Mouse (Mus musculus) activated CD4-positive, CD25-positive, alpha-beta regulatory T cell, adult 4 months (primary cell): Measurements from ENCODE around the gene Hoxc12. TPM values are rescaled to one million over a fixed set of nuclear protein-coding genes. Genes with fewer than 3 reads are reported as not detected.

Experiments used
- ATAC-seq: one replicate; pipeline ENCODE4 v1.8.0; 2017
- polyA plus RNA-seq, 2 experiments: library from polyadenylated mRNA; unstranded; fragments of 100-300 nt; shearing (Covaris generic); gene quantifications; one replicate each; pipeline ENCODE4 v1.2.1; 2017

Hoxc12 gene
- polyA plus RNA-seq, 2 experiments from 2014 or later = not detected

- ATAC-seq = no peak
Measured at GRCm38 (mm10) chr15:102965003-102965891, 28.7 kb downstream of the Hoxc12 start.

- peak; percentile 44 for ATAC-seq
Measured at GRCm38 (mm10) chr15:102965892-102966775, 29.6 kb downstream of the Hoxc12 start.

- ATAC-seq = no peak
Measured at GRCm38 (mm10) chr15:102966776-102967311, 30.3 kb downstream of the Hoxc12 start, which contains the start of gene Hoxc10. Gene Hoxc10 (plus strand): TSS chr15:102966796.

DNA sequence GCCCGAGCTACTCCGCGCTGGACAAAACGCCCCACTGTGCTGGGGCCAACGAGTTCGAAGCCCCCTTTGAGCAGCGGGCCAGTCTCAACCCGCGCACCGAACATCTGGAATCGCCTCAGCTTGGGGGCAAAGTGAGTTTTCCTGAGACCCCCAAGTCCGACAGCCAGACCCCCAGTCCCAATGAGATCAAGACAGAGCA lies 30.7 kb downstream of the Hoxc12 start, which contains the start of gene Hoxc5:
TSS of gene Hoxc5 (plus strand) at position 132 of the 199 bp plus-strand sequence.
- ATAC-seq = no peak

- no peak for ATAC-seq
Measured at GRCm38 (mm10) chr15:102967511-102968397, 31.2 kb downstream of the Hoxc12 start.

- ATAC-seq = no peak
Measured at GRCm38 (mm10) chr15:102969296-102969695, 32.7 kb downstream of the Hoxc12 start.

GRCm38 (mm10) chr15:102970740-102971139 lies 34.2 kb downstream of the Hoxc12 start:
- ATAC-seq = no peak

DNA sequence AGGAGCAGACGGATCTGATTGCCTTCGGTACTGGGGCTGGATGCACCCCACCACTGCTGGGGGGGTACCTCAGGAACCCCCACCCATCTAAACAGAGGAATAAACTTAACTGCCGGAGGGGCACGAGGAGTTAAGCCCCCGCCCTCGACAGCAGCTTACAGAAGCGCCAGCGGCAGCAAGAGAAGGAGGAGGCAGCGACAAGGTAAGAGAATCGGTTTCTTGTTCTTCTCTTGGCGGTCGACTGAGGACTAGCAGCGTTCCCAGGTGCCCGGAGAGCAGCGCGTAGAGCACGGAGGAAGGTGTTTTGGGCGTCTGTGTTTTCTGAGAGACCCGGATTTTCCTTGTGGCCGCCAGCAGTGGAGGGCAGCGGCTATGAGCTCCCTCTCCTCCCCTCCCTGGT lies 35.7 kb downstream of the Hoxc12 start:
- no peak for ATAC-seq

- ATAC-seq = no peak
Measured at GRCm38 (mm10) chr15:102972753-102973152, 36.2 kb downstream of the Hoxc12 start.

- ATAC-seq = no peak
Measured at GRCm38 (mm10) chr15:102975034-102975433, 38.5 kb downstream of the Hoxc12 start.

GRCm38 (mm10) chr15:102975688-102976111 lies 39.1 kb downstream of the Hoxc12 start:
- no peak for ATAC-seq

DNA sequence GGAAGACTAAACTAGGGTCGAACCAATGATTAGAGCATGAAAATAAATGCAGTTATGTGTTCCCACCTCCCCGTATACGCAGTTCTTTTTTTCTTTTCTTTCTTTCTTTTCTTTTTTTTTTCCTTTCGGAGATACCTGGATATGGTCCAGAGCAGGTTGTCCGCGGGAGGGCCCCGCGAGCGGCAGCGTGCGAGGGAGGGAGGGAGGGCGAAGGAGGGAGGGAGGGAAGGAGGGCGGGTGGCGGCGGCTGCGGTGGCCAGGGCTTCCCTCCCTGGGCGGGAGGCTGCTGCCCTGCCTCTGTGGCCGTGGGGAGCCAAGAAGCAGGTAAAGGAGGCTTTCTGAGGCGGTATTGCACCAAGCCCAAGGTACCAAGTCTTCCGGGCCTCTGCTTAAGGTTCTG lies 39.6 kb downstream of the Hoxc12 start, which contains the start of gene Hoxc9:
TSS of gene Hoxc9 (plus strand) at position 269 of the 400 bp plus-strand sequence.
- no peak for ATAC-seq

- peak; percentile 49 for ATAC-seq
Measured at GRCm38 (mm10) chr15:102976631-102977422, 40.3 kb downstream of the Hoxc12 start.

GRCm38 (mm10) chr15:102977423-102977974 lies 40.9 kb downstream of the Hoxc12 start:
- ATAC-seq = peak; percentile 17

DNA sequence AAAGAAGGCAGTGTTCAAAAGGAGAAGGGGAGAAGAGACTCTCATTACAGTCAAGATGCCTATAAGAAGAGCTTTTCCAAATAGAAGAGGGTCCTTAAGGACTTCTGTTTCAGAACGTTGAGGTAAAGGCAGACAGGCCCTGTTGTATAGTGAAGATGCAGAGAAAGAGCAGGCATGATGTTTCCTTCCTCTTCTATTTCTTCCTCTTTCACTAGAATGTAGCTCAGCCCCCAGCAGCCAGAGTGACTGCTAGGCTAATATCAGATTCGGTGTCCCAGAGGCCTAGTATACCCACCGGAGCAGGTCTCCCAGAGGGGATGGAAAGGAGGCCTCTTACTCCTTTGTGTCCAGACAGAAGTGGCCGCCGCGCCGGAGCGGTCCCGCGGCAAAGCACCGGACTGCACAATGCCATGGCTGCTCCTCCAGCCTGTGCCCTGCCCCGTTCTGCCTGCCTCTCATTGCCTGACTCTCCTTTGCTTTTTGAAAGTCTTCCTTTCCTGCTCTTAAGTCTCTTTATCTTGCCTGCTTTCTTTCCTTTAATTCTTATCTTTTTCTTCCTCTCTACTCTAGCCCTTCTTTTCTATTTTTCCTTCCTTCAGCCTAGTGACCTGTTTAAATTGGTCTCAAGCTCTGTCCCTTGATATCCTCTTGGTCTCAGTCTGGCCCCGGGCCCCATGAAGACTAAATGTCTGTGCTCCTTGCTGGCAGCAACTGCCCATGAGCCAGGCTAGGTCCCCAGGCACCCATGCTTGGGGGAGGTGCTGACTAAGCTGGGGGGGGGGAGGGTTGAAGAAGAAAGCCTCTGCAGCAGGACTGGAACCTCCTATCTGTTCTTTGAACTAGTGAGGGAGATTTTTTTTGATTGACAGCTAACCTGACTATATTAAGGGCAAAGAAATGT lies 42.3 kb downstream of the Hoxc12 start:
- ATAC-seq = no peak

GRCm38 (mm10) chr15:102979936-102980335 lies 43.4 kb downstream of the Hoxc12 start:
- ATAC-seq = no peak

GRCm38 (mm10) chr15:102980352-102980751 lies 43.8 kb downstream of the Hoxc12 start:
- ATAC-seq = no peak

GRCm38 (mm10) chr15:102980912-102981311 lies 44.4 kb downstream of the Hoxc12 start:
- ATAC-seq = no peak

DNA sequence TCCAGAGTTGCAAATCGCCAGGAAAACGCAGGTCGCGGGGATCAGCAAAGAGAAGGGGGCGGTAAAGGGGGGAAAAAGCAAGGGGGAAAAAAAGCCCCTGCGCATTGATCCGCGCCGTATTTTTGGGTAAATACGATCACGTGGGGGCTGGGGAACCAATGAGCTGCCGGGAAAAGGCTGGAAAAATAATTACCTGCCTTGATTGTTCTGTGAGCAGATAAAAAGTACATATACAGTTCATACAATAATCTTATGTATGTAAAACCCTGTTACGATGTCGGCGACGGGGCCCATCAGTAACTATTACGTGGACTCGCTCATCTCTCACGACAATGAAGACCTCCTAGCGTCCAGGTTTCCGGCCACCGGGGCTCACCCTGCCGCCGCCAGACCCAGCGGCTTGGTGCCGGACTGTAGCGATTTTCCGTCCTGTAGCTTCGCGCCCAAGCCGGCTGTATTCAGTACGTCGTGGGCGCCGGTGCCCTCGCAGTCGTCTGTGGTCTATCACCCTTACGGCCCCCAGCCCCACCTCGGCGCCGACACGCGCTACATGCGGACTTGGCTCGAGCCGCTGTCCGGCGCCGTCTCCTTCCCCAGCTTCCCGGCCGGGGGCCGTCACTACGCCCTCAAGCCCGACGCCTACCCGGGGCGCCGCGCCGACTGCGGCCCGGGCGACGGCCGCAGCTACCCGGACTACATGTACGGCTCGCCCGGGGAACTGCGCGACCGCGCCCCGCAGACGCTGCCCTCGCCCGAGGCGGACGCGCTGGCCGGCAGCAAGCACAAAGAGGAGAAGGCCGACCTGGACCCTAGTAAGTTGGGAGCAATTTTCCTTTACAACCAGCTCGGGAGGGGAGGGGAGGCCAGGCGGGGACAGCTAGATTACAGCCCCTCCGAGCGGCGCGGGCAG lies 45.1 kb downstream of the Hoxc12 start:
- ATAC-seq = no peak
